Mouse (Mus musculus) ES-Bruce4 (cell line): ENCODE data around the gene Fam107a.

Source experiments
- CTCF ChIP-seq: IDR thresholded peaks from one replicate; pipeline ENCODE4 v1.8.1; 2011; ENCODE audit warnings: low read depth, low read length
- POLR2A ChIP-seq: IDR thresholded peaks from one replicate; pipeline ENCODE4 v1.8.1; 2011; ENCODE audit warnings: low read length; ENCODE audit not compliant: insufficient read depth

DNA sequence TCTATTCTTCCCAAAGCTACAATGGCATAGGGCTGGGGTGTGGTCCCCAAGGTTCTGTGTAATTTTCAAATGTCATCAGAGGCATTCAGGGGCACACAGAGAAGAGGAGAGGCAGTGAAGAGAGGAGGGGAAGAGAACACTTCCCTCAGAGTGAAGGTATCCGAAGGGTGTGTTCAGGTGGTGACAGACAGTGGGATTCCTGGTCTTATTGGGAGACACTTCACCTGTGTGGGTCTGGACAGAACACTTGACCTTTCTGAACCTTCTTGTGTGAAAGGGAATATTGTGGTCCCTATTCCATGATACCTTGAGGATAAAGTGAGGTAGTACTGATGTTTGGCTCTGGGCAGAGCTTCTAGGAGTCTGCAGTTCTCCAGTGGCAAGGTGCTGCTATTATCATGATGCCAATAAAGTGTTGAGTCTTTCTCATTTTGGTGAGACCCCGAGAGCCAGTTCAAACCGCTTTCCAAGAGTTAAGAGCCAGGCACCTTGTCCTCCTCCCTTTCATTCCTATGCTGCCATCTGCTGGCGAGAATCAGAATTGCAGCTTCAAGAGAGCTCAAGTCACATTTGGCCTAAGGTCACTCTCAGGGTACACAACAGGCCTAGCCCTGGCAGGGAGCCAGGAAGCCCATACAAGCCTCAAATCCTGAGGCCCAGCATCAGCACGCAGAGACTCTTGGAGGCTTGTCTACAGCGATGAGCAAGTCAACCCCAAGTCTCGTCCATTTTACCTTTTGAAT is 28.6 kb upstream of the Fam107a start:
- TF ChIP-seq CTCF (peak; percentile 77), POLR2A (no peak)
